In the genomic region with DNA sequence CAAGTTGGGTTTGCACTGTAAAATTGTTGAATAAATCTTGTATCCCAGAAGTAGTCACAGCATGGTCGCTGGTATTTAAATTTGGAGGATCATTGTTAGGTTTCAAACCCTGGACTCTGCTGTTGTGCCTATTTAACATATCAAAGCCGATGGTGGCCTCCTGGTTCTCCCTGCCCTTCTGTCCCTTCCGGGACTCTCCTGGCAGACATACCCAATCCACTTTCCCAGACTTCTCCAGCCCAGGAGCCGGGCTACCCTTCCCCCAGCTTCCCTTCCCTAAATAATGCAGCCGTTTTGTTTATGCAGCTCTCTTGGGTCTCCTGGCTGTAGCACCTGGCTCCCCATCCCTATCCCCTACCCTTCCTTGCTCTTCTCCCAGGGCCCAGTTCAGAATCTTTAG, we compare ENCODE assay signal across 8 mouse cellular contexts. TPM values are rescaled to one million over a fixed set of nuclear protein-coding genes. Genes with fewer than 3 reads are reported as not detected.
DNase-seq lines count a peak whose midpoint lies in the region; ATAC-seq lines count a peak whose summit lies in the region.

No protein-coding gene starts in this region.

- peak; percentile 63 for DNase-seq in heart, embryonic 10.5 days (ENCODE audit: low spot score)
- DNase-seq in heart, postnatal 36 days = no peak
- DNase-seq in R1 (ENCODE audit: low read depth, low spot score) = peak; percentile 91
- no peak for DNase-seq in hindbrain, embryonic 10.5 days (ENCODE audit: low spot score)
- no peak for DNase-seq in cerebellum, adult 11-12 months
- no peak for DNase-seq in spleen, postnatal 36 days (ENCODE audit: low spot score in 2 of 2)

- H3K27ac ChIP-seq in heart, embryonic 10.5 days = peak overlapping the region; percentile 91; the same call in 1 of the 2 replicates
- H3K27ac ChIP-seq in hindbrain, embryonic 10.5 days = peak overlapping the region; percentile 94
- H3K27ac ChIP-seq in macrophage = peak overlapping the region; percentile 58

- H3K4me3 ChIP-seq in heart, embryonic 10.5 days = peak overlapping the region; percentile 94
- peak overlapping the region; percentile 90 for H3K4me3 ChIP-seq in hindbrain, embryonic 10.5 days
- peak overlapping the region; percentile 90 for H3K4me3 ChIP-seq in macrophage (ENCODE audit: inconsistent target)

- peaks cover 16% of the 10 kb centered on the region for H3K36me3 ChIP-seq in heart, embryonic 10.5 days
- peaks cover 45% of the 10 kb centered on the region for H3K36me3 ChIP-seq in hindbrain, embryonic 10.5 days
- peaks cover 11% of the 10 kb centered on the region; the same call in 1 of the 2 replicates for H3K36me3 ChIP-seq in macrophage (ENCODE audit: inconsistent target)

- intact Hi-C loops in heart, postnatal 36 days (cut with DNase I) = loop anchor here (1.0 kb wide), 1 partner anchor 119 kb away; the partner anchor contains the start of gene Btbd7

- no peaks in the 10 kb centered on the region for H3K27me3 ChIP-seq in heart, embryonic 10.5 days (ENCODE audit: insufficient read depth, poor library complexity, severe bottlenecking)
- H3K27me3 ChIP-seq in hindbrain, embryonic 10.5 days (ENCODE audit: insufficient read depth, poor library complexity, severe bottlenecking) = no peaks in the 10 kb centered on the region

- no peaks in the 10 kb centered on the region for H3K9me3 ChIP-seq in heart, embryonic 10.5 days
- no peaks in the 10 kb centered on the region for H3K9me3 ChIP-seq in hindbrain, embryonic 10.5 days

- WGBS in heart, embryonic 10.5 days = 3% methylated on average over 5 of the region's 5 CpGs
- 0% methylated on average over 5 of the region's 5 CpGs for WGBS in hindbrain, embryonic 10.5 days
- WGBS in macrophage (ENCODE audit: missing documents) = 24% methylated on average over 5 of the region's 5 CpGs

- H3K79me2 ChIP-seq in macrophage (ENCODE audit: inconsistent target) = peaks cover 73% of the 10 kb centered on the region

- peaks cover 15% of the 10 kb centered on the region for H3K4me1 ChIP-seq in heart, embryonic 10.5 days
- peaks cover 33% of the 10 kb centered on the region for H3K4me1 ChIP-seq in hindbrain, embryonic 10.5 days (replicated peaks)

- ATAC-seq in granulocyte monocyte progenitor cell, adult 5-6 weeks (replicated peaks; ENCODE audit: poor library complexity, severe bottlenecking) = no peak

RNA-seq across cellular contexts. Expression of gene Gm20604, which starts 0.5 kb away (rescaled TPM):
- 18.8 and 24.1 TPM in 2 replicates for polyA plus RNA-seq in heart, embryonic 10.5 days (2016; fragmentation: Nextera tagmentation; extraction: Ambion mirVana)
- total RNA-seq in heart, postnatal 36 days (2021) = 1 to 10 TPM; 4.3 to 4.6 TPM
- polyA plus RNA-seq in hindbrain, embryonic 10.5 days (2016; fragmentation: Nextera tagmentation; extraction: Ambion mirVana) = 29.0 and 29.8 TPM in 2 replicates
- total RNA-seq in macrophage (2018; cell fraction: chromatin; rRNA removed) = 1 to 10 TPM; 1.1 to 7.9 (median 2.6) TPM
- total RNA-seq in macrophage (2018; cell fraction: cytosol; rRNA removed) = 1 to 10 TPM; 3.1 to 6.8 (median 5.1) TPM
- total RNA-seq in macrophage (2018; cell fraction: nucleus; rRNA removed) = 10 to 100 TPM in 1 of 26 experiments, 1 to 10 TPM in 25; 2.1 to 10.3 (median 4.5) TPM
- polyA plus RNA-seq in macrophage (2018) = 4.1 to 7.2 TPM (median 4.5 TPM) in 3 replicates
- 6.6 and 9.7 TPM in 2 replicates for total RNA-seq in granulocyte monocyte progenitor cell, adult 5-6 weeks (2014; fragmentation: Nextera tagmentation)
- total RNA-seq in granulocyte monocyte progenitor cell, adult 5-6 weeks (2017) = 7.3 and 8.3 TPM in 2 replicates

RNA-seq across cellular contexts. Expression of gene Ubr7, which starts 1.2 kb away (rescaled TPM):
- 40.0 and 40.6 TPM in 2 replicates for polyA plus RNA-seq in heart, embryonic 10.5 days (2016; fragmentation: Nextera tagmentation; extraction: Ambion mirVana)
- 10 to 100 TPM; 25.3 to 27.6 TPM for total RNA-seq in heart, postnatal 36 days (2021)
- polyA plus RNA-seq in hindbrain, embryonic 10.5 days (2016; fragmentation: Nextera tagmentation; extraction: Ambion mirVana) = 52.3 and 62.8 TPM in 2 replicates
- 10 to 100 TPM in 10 of 26 experiments, 1 to 10 TPM in 16; 2.9 to 18.2 (median 8.2) TPM for total RNA-seq in macrophage (2018; cell fraction: chromatin; rRNA removed)
- total RNA-seq in macrophage (2018; cell fraction: cytosol; rRNA removed) = 10 to 100 TPM; 10.3 to 29.2 (median 22.4) TPM
- 10 to 100 TPM in 18 of 26 experiments, 1 to 10 TPM in 8; 6.3 to 21.8 (median 13.2) TPM for total RNA-seq in macrophage (2018; cell fraction: nucleus; rRNA removed)
- 11.5 to 23.4 TPM (median 20.9 TPM) in 3 replicates for polyA plus RNA-seq in macrophage (2018)
- 35.6 and 43.9 TPM in 2 replicates for total RNA-seq in granulocyte monocyte progenitor cell, adult 5-6 weeks (2014; fragmentation: Nextera tagmentation)
- 48.8 and 58.8 TPM in 2 replicates for total RNA-seq in granulocyte monocyte progenitor cell, adult 5-6 weeks (2017)

RNA-seq across cellular contexts. Expression of gene Gon7, which starts 1.3 kb away (rescaled TPM):
- polyA plus RNA-seq in heart, embryonic 10.5 days (2016; fragmentation: Nextera tagmentation; extraction: Ambion mirVana) = 32.5 and 36.3 TPM in 2 replicates
- 1 to 10 TPM; 9.3 to 9.4 TPM for total RNA-seq in heart, postnatal 36 days (2021)
- 44.7 and 49.0 TPM in 2 replicates for polyA plus RNA-seq in hindbrain, embryonic 10.5 days (2016; fragmentation: Nextera tagmentation; extraction: Ambion mirVana)
- 10 to 100 TPM in 22 of 26 experiments, 1 to 10 TPM in 4; 6.5 to 23.9 (median 13.9) TPM for total RNA-seq in macrophage (2018; cell fraction: chromatin; rRNA removed)
- 10 to 100 TPM in 8 of 26 experiments, 1 to 10 TPM in 18; 7.2 to 12.6 (median 9.0) TPM for total RNA-seq in macrophage (2018; cell fraction: cytosol; rRNA removed)
- 10 to 100 TPM in 19 of 26 experiments, 1 to 10 TPM in 7; 6.5 to 22.7 (median 15.9) TPM for total RNA-seq in macrophage (2018; cell fraction: nucleus; rRNA removed)
- 5.2 to 11.5 TPM (median 9.4 TPM) in 3 replicates for polyA plus RNA-seq in macrophage (2018)
- 16.5 and 19.2 TPM in 2 replicates for total RNA-seq in granulocyte monocyte progenitor cell, adult 5-6 weeks (2014; fragmentation: Nextera tagmentation)
- total RNA-seq in granulocyte monocyte progenitor cell, adult 5-6 weeks (2017) = 12.9 and 22.2 TPM in 2 replicates

RNA-seq across cellular contexts. Expression of gene Gm28051, which starts 1.4 kb away (rescaled TPM):
- not detected in 2 replicates for polyA plus RNA-seq in heart, embryonic 10.5 days (2016; fragmentation: Nextera tagmentation; extraction: Ambion mirVana)
- total RNA-seq in heart, postnatal 36 days (2021) = not detected
- not detected in 2 replicates for polyA plus RNA-seq in hindbrain, embryonic 10.5 days (2016; fragmentation: Nextera tagmentation; extraction: Ambion mirVana)
- not detected for total RNA-seq in macrophage (2018; cell fraction: chromatin; rRNA removed)
- total RNA-seq in macrophage (2018; cell fraction: cytosol; rRNA removed) = not detected
- not detected for total RNA-seq in macrophage (2018; cell fraction: nucleus; rRNA removed)
- polyA plus RNA-seq in macrophage (2018) = not detected in 3 replicates
- not detected in 2 replicates for total RNA-seq in granulocyte monocyte progenitor cell, adult 5-6 weeks (2014; fragmentation: Nextera tagmentation)
- total RNA-seq in granulocyte monocyte progenitor cell, adult 5-6 weeks (2017) = not detected in 2 replicates

RNA-seq across cellular contexts. Expression of gene Tmem251, which starts 15.4 kb away (rescaled TPM):
- polyA plus RNA-seq in heart, embryonic 10.5 days (2016; fragmentation: Nextera tagmentation; extraction: Ambion mirVana) = 8.6 and 9.5 TPM in 2 replicates
- 1 to 10 TPM; 3.7 to 3.9 TPM for total RNA-seq in heart, postnatal 36 days (2021)
- polyA plus RNA-seq in hindbrain, embryonic 10.5 days (2016; fragmentation: Nextera tagmentation; extraction: Ambion mirVana) = 11.1 and 11.5 TPM in 2 replicates
- 10 to 100 TPM in 20 of 26 experiments, 1 to 10 TPM in 6; 2.8 to 25.3 (median 14.0) TPM for total RNA-seq in macrophage (2018; cell fraction: chromatin; rRNA removed)
- total RNA-seq in macrophage (2018; cell fraction: cytosol; rRNA removed) = 10 to 100 TPM in 23 of 26 experiments, 1 to 10 TPM in 3; 9.5 to 18.3 (median 13.8) TPM
- total RNA-seq in macrophage (2018; cell fraction: nucleus; rRNA removed) = 10 to 100 TPM in 25 of 26 experiments, 1 to 10 TPM in 1; 4.4 to 35.3 (median 23.1) TPM
- 11.4 to 13.5 TPM (median 12.9 TPM) in 3 replicates for polyA plus RNA-seq in macrophage (2018)
- 6.5 and 8.7 TPM in 2 replicates for total RNA-seq in granulocyte monocyte progenitor cell, adult 5-6 weeks (2014; fragmentation: Nextera tagmentation)
- total RNA-seq in granulocyte monocyte progenitor cell, adult 5-6 weeks (2017) = 8.0 and 9.3 TPM in 2 replicates

Comparison
In these comparisons a context has a peak if more than half of its experiments do, and no peak if none do; other contexts are left out.
1. DNase-seq: peak in heart, embryonic 10.5 days (single experiment) and R1 (single experiment); none in heart, postnatal 36 days (0 of 2), hindbrain, embryonic 10.5 days (single experiment), cerebellum, adult 11-12 months (single experiment) and spleen, postnatal 36 days (0 of 2).
2. Peak in every context shown above with its lines, with median percentiles within 50 percentile points of each other: H3K27ac ChIP-seq and H3K4me3 ChIP-seq.